Mouse (Mus musculus): ENCODE results near the gene Gm21987. TPM values are rescaled to one million over a fixed set of nuclear protein-coding genes. Genes with fewer than 3 reads are reported as not detected.
"Not testable (repeated sequence)": the region's sequence is repeated elsewhere in the genome, so short reads cannot be mapped to it uniquely, and the experiment has no call there.

The Gm21987 gene
- total and polyA plus RNA-seq, 2 experiments from 2014 or later: 6.2 TPM; not detected in 1

DNA sequence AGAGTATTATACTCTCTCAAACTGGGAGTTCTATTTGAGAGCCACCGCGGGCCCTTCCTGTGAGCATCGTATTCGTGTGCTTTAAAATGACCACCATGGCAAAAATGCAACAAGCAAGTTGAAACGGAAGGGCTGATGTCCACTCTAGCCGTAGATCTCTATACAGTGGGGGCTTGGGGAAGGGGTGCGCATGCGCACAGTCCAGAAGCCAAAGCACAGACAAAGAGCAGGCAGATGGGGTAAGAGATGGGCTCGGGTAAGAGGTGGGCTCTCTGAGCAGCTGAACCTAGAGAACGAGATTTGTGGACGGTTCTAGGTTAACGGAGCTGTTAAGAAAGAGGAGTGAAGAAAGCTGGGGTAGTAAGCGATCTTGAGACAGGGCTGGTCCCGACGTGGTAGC is 22.5 kb upstream of the Gm21987 start:
- DNase-seq (ENCODE audit: low spot score) (no peak), ATAC-seq (ENCODE audit: insufficient read depth, low read depth) (no peak)
- Histone ChIP-seq H3K9me3 (replicated peaks; ENCODE audit: control insufficient read depth, low read length) (no peaks in the 10 kb centered on the region), H3K4me3 (ENCODE audit: low read depth, low read length) (no peak overlapping the region), H3K4me1 (ENCODE audit: control insufficient read depth, insufficient read depth) (no peaks in the 10 kb centered on the region), H3K4me2 (ENCODE audit: low read depth, low read length) (no peak overlapping the region), H3K27ac (ENCODE audit: low read depth) (no peak overlapping the region), H3K9ac (replicated peaks; ENCODE audit: low read depth, low read length) (no peak overlapping the region), H3K36me3 (replicated peaks; ENCODE audit: control insufficient read depth, insufficient read depth, low read length) (no peaks in the 10 kb centered on the region), H3K27me3 (ENCODE audit: control insufficient read depth, insufficient read depth, low read length) (no peaks in the 10 kb centered on the region)
- no peak for TF ChIP-seq EP300 (IDR thresholded peaks at IDR 0.05; ENCODE audit: low read depth)
- TF ChIP-seq CTCF (IDR thresholded peaks at IDR 0.05; ENCODE audit: low read depth): no peak
- WGBS: 83% methylated on average over 15 of the region's 15 CpGs

DNA sequence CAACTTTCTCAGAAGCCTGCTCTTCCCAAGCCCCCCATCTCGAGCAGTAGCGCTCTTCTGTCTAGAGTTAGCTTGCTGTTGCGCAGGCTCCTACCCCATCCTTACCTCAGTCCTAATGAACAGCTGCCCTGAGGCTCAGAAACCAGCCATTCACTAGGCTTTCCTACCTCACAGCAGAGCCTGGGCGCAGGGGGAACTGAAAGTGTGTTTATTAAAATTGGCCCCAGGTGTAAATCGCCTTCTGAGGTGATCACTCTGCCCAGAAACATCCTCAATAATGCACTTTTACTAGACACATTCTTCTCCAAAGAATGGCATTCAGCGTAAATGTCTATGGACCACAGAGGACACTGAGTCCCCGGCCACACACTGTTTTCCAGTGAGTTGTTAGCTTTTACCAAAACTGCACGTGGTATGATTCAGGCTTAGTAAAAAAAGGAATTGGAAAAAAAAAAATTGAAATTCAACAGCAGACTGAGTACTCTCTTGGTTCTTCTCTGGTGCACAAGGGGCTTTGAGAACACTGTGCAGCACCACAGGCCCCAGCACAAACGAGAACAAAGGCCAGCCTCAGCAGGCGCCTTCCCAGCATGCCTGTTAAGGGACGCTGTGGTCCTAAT is 20.0 kb upstream of the Gm21987 start:
- no peak overlapping the region for H3K9ac ChIP-seq (replicated peaks; ENCODE audit: low read depth, low read length)
- no peak for DNase-seq (ENCODE audit: low spot score)
- no peak overlapping the region for H3K27ac ChIP-seq (ENCODE audit: low read depth)
- 80% methylated on average over 11 of the region's 11 CpGs for WGBS
- H3K27me3 ChIP-seq (ENCODE audit: control insufficient read depth, insufficient read depth, low read length): no peaks in the 10 kb centered on the region
- H3K36me3 ChIP-seq (replicated peaks; ENCODE audit: control insufficient read depth, insufficient read depth, low read length): no peaks in the 10 kb centered on the region
- ATAC-seq (ENCODE audit: insufficient read depth, low read depth): no peak
- no peak overlapping the region for H3K4me3 ChIP-seq (ENCODE audit: low read depth, low read length)
- H3K4me2 ChIP-seq (ENCODE audit: low read depth, low read length): no peak overlapping the region
- no peaks in the 10 kb centered on the region for H3K4me1 ChIP-seq (ENCODE audit: control insufficient read depth, insufficient read depth)
- TF ChIP-seq CTCF (IDR thresholded peaks at IDR 0.05; ENCODE audit: low read depth): no peak
- H3K9me3 ChIP-seq (replicated peaks; ENCODE audit: control insufficient read depth, low read length): no peaks in the 10 kb centered on the region

DNA sequence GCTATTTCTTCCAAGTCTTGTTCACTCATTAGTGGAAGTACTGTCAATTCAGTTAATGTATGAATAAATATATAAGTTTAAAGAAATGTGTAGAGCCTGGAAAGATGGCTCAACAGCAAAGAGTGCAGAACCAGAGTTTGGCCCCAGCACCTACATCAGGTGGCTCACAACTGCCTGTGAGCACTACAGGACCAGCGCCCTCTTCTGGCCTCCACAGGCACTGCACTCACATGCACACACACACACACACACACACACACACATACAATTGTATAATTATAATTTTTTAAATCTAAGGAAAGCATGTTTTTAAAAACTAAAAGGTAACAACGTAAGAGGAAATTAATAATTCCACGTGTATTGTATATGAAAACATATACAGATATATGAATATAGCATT is 17.5 kb upstream of the Gm21987 start:
- Histone ChIP-seq H3K9ac (replicated peaks; ENCODE audit: low read depth, low read length) (no peak overlapping the region), H3K4me1 (ENCODE audit: control insufficient read depth, insufficient read depth) (no peaks in the 10 kb centered on the region), H3K27ac (ENCODE audit: low read depth) (no peak overlapping the region), H3K4me3 (ENCODE audit: low read depth, low read length) (no peak overlapping the region), H3K36me3 (replicated peaks; ENCODE audit: control insufficient read depth, insufficient read depth, low read length) (no peaks in the 10 kb centered on the region), H3K27me3 (ENCODE audit: control insufficient read depth, insufficient read depth, low read length) (no peaks in the 10 kb centered on the region), H3K9me3 (replicated peaks; ENCODE audit: control insufficient read depth, low read length) (no peaks in the 10 kb centered on the region), H3K4me2 (ENCODE audit: low read depth, low read length) (no peak overlapping the region)
- ATAC-seq (ENCODE audit: insufficient read depth, low read depth) (no peak), DNase-seq (ENCODE audit: low spot score) (no peak)
- TF ChIP-seq EP300 (IDR thresholded peaks at IDR 0.05; ENCODE audit: low read depth): no peak
- no peak for TF ChIP-seq CTCF (IDR thresholded peaks at IDR 0.05; ENCODE audit: low read depth)
- 86% methylated on average over 3 of the region's 3 CpGs for WGBS

- H3K27ac ChIP-seq (ENCODE audit: low read depth): no peak overlapping the region
- H3K36me3 ChIP-seq (replicated peaks; ENCODE audit: control insufficient read depth, insufficient read depth, low read length): no peaks in the 10 kb centered on the region
- WGBS: 54% methylated on average over 6 of the region's 6 CpGs
- H3K27me3 ChIP-seq (ENCODE audit: control insufficient read depth, insufficient read depth, low read length): no peaks in the 10 kb centered on the region
- TF ChIP-seq CTCF (IDR thresholded peaks at IDR 0.05; ENCODE audit: low read depth) (no peak), EP300 (IDR thresholded peaks at IDR 0.05; ENCODE audit: low read depth) (no peak)
- H3K9ac ChIP-seq (replicated peaks; ENCODE audit: low read depth, low read length): no peak overlapping the region
- ATAC-seq (ENCODE audit: insufficient read depth, low read depth) (no peak), DNase-seq (ENCODE audit: low spot score) (no peak)
- H3K4me1 ChIP-seq (ENCODE audit: control insufficient read depth, insufficient read depth): no peaks in the 10 kb centered on the region
- no peaks in the 10 kb centered on the region for H3K9me3 ChIP-seq (replicated peaks; ENCODE audit: control insufficient read depth, low read length)
- H3K4me3 ChIP-seq (ENCODE audit: low read depth, low read length): no peak overlapping the region
- H3K4me2 ChIP-seq (ENCODE audit: low read depth, low read length): no peak overlapping the region
Measured at GRCm38 (mm10) chr16:38334431-38334830, 12.4 kb upstream of the Gm21987 start.

- not testable (repeated sequence) for H3K4me3 ChIP-seq (ENCODE audit: low read depth, low read length); DNase-seq (ENCODE audit: low spot score); H3K27me3 ChIP-seq (ENCODE audit: control insufficient read depth, insufficient read depth, low read length); H3K9ac ChIP-seq (replicated peaks; ENCODE audit: low read depth, low read length); H3K36me3 ChIP-seq (replicated peaks; ENCODE audit: control insufficient read depth, insufficient read depth, low read length); H3K27ac ChIP-seq (ENCODE audit: low read depth); ATAC-seq (ENCODE audit: insufficient read depth, low read depth); H3K4me1 ChIP-seq (ENCODE audit: control insufficient read depth, insufficient read depth); H3K4me2 ChIP-seq (ENCODE audit: low read depth, low read length); H3K9me3 ChIP-seq (replicated peaks; ENCODE audit: control insufficient read depth, low read length)
- 73% methylated on average over 4 of the region's 4 CpGs for WGBS
Measured at GRCm38 (mm10) chr16:38338077-38338476, 8.8 kb upstream of the Gm21987 start.
